Mouse (Mus musculus) intestine, embryonic 14.5 days (tissue): ENCODE measurements at regions not wholly inside any gene's neighbourhood (a gene's known extent, or its start where the extent isn't known, plus 50 kb on each side); places are given as distances from the start of the nearest gene placed in this dataset.

Experiments used
- ATAC-seq: fragments of 200-750 bp; cut with Nextera tagmentation; replicated peaks from 2 replicates; pipeline ENCODE4 v1.8.0; 2017; ENCODE audit warnings: low read depth, moderate number of reproducible peaks, moderate TSS enrichment, moderate library complexity; ENCODE audit not compliant: low FRiP score, low TSS enrichment
- DNase-seq: peaks from one replicate; pipeline ENCODE4 v3.0.0-alpha.2; 2018; ENCODE audit warnings: low spot score
- H3K27ac ChIP-seq: fragments of 300-500 bp; sonication (generic); 2 replicates; pipeline ENCODE4 v1.5.1; 2014; ENCODE audit warnings: low read depth, mild to moderate bottlenecking, control low read depth
- H3K27me3 ChIP-seq: fragments of 300-500 bp; sonication (generic); replicated peaks from 2 replicates; pipeline ENCODE4 v1.6.1; 2014; ENCODE audit warnings: low read length, control low read depth; ENCODE audit not compliant: control insufficient read depth, insufficient read depth
- H3K36me3 ChIP-seq: fragments of 300-500 bp; sonication (generic); 2 replicates; pipeline ENCODE4 v1.6.1; 2014; ENCODE audit warnings: low read length, control low read depth; ENCODE audit not compliant: control insufficient read depth, insufficient read depth
- H3K4me1 ChIP-seq: fragments of 300-500 bp; sonication (generic); replicated peaks from 2 replicates; pipeline ENCODE4 v1.6.1; 2014; ENCODE audit warnings: low read length, control low read depth, mixed read lengths; ENCODE audit not compliant: control insufficient read depth, insufficient read depth
- H3K4me2 ChIP-seq: fragments of 300-500 bp; sonication (generic); 2 replicates; pipeline ENCODE4 v1.6.1; 2014; ENCODE audit warnings: low read length
- H3K4me3 ChIP-seq: fragments of 300-500 bp; sonication (generic); 2 replicates; pipeline ENCODE4 v1.5.1; 2014; ENCODE audit warnings: low read depth, low read length, control low read depth, mixed read lengths
- H3K9ac ChIP-seq: fragments of 300-500 bp; sonication (generic); 2 replicates; pipeline ENCODE4 v1.6.1; 2014; ENCODE audit warnings: mild to moderate bottlenecking, low read length
- H3K9me3 ChIP-seq: fragments of 300-500 bp; sonication (generic); 2 replicates; pipeline ENCODE4 v1.6.1; 2016; ENCODE audit warnings: low read length, control low read depth; ENCODE audit not compliant: control insufficient read depth
- whole genome bisulfite sequencing: fragments of 180-500 bp; shearing (Covaris S2); extraction: QIAGEN DNeasy Blood & Tissue Kit; methylation state at CpG from one replicate; pipeline ENCODE4 v1.1.7; 2014; 5-methylcytosine and 5-hydroxymethylcytosine counted together

DNA sequence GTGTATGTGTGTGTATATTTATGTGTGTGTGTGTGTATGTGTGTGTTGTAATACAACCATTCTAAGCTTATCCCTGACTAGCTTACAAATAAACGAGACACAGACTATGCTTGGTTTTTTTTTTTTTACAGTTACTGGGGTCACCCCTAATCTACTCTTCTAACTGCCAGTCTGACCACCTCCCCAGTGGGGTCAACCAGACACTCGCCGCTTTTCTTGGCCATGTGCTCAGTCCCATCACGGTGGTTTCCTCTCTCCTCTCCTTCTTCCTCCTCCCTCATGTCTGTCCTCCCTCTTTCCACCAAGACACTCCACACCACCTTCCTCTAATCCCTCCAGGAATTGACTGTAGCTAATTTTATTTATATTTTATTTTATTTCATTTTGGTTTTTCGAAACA lies 155.0 kb upstream of the Jmjd1c start:
- Histone ChIP-seq H3K9me3 (no peaks in the 10 kb centered on the region), H3K9ac (no peak overlapping the region), H3K4me2 (no peak overlapping the region), H3K4me1 (no peaks in the 10 kb centered on the region), H3K36me3 (no peaks in the 10 kb centered on the region), H3K4me3 (no peak overlapping the region), H3K27me3 (no peaks in the 10 kb centered on the region), H3K27ac (no peak overlapping the region)
- no peak for DNase-seq
- ATAC-seq = no peak
- WGBS = 76% methylated on average over 5 of the region's 5 CpGs

DNA sequence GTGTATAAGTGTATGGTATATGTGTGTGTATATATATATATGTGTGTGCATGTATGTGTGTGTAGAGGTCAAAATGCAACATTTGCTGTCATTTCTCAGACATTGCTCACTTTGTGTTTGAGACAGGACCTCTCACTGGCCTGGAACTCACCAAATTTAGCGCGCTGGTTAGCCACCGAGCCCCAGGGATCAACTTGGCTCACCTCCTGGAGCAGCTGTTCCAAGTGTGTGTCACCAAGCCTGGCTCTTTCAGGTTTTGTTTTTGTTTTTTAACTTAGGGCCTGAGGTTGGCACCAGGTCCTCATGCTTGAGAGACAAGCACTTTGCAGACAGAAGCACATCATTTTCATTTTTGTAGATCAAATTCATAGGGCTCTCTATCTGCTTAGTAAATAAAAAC lies 154.0 kb upstream of the Jmjd1c start:
- H3K27me3 ChIP-seq = no peaks in the 10 kb centered on the region
- no peaks in the 10 kb centered on the region for H3K36me3 ChIP-seq
- no peaks in the 10 kb centered on the region for H3K4me1 ChIP-seq
- H3K4me3 ChIP-seq = no peak overlapping the region
- no peak for ATAC-seq
- DNase-seq = no peak
- H3K4me2 ChIP-seq = no peak overlapping the region
- H3K9ac ChIP-seq = no peak overlapping the region
- H3K27ac ChIP-seq = no peak overlapping the region
- no peaks in the 10 kb centered on the region for H3K9me3 ChIP-seq
- 94% methylated on average over 3 of the region's 3 CpGs for WGBS

GRCm38 (mm10) chr10:66943875-66944274 lies 152.1 kb upstream of the Jmjd1c start:
- 33% methylated on average over 5 of the region's 5 CpGs for WGBS
- Histone ChIP-seq H3K27me3 (no peaks in the 10 kb centered on the region), H3K4me2 (no peak overlapping the region), H3K27ac (no peak overlapping the region), H3K4me3 (no peak overlapping the region), H3K9me3 (no peaks in the 10 kb centered on the region), H3K4me1 (no peaks in the 10 kb centered on the region), H3K36me3 (no peaks in the 10 kb centered on the region), H3K9ac (no peak overlapping the region)
- DNase-seq = no peak
- no peak for ATAC-seq

- Histone ChIP-seq H3K4me1 (no peaks in the 10 kb centered on the region), H3K4me3 (no peak overlapping the region), H3K4me2 (no peak overlapping the region), H3K27me3 (no peaks in the 10 kb centered on the region), H3K9ac (no peak overlapping the region), H3K27ac (no peak overlapping the region), H3K9me3 (no peaks in the 10 kb centered on the region), H3K36me3 (no peaks in the 10 kb centered on the region)
- ATAC-seq (peak; percentile 62; the same call in 1 of the 2 replicates), DNase-seq (no peak)
- 35% methylated on average over 2 of the region's 2 CpGs for WGBS
These were observed 149.8 kb upstream of the Jmjd1c start for GRCm38 (mm10) chr10:66946161-66946560.

- Histone ChIP-seq H3K9ac (no peak overlapping the region), H3K4me1 (peaks cover 2% of the 10 kb centered on the region), H3K4me3 (no peak overlapping the region), H3K27ac (no peak overlapping the region), H3K9me3 (no peaks in the 10 kb centered on the region), H3K27me3 (no peaks in the 10 kb centered on the region), H3K36me3 (no peaks in the 10 kb centered on the region), H3K4me2 (no peak overlapping the region)
- DNase-seq (no peak), ATAC-seq (no peak)
- WGBS = 88% methylated on average over 2 of the region's 2 CpGs
These were observed 147.6 kb upstream of the Jmjd1c start for GRCm38 (mm10) chr10:66948329-66948728.

DNA sequence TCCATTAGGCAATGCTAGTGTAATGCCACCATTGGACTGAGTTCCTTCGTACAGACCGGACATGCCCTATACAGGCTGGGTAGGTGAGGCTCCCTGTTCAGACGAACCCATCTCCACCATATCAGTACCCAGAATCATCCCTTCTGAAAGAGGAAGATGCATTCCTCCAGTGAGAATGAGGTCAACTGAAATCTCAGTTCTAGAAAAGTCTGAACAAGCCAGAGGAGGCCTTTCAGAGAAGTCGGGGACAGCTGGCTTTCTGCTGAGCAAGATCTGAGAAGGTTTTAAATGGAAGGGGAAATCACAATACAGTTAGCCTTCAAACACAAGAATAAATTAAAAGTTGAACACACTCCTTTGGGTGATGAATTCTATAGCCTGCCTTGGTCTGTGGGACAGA lies 145.5 kb upstream of the Jmjd1c start:
- Histone ChIP-seq H3K9me3 (no peaks in the 10 kb centered on the region), H3K4me3 (no peak overlapping the region), H3K9ac (no peak overlapping the region), H3K36me3 (no peaks in the 10 kb centered on the region), H3K27ac (no peak overlapping the region), H3K4me2 (no peak overlapping the region), H3K27me3 (no peaks in the 10 kb centered on the region), H3K4me1 (peaks cover 2% of the 10 kb centered on the region)
- ATAC-seq = no peak
- 89% methylated on average over 4 of the region's 4 CpGs for WGBS
- DNase-seq = no peak

DNA sequence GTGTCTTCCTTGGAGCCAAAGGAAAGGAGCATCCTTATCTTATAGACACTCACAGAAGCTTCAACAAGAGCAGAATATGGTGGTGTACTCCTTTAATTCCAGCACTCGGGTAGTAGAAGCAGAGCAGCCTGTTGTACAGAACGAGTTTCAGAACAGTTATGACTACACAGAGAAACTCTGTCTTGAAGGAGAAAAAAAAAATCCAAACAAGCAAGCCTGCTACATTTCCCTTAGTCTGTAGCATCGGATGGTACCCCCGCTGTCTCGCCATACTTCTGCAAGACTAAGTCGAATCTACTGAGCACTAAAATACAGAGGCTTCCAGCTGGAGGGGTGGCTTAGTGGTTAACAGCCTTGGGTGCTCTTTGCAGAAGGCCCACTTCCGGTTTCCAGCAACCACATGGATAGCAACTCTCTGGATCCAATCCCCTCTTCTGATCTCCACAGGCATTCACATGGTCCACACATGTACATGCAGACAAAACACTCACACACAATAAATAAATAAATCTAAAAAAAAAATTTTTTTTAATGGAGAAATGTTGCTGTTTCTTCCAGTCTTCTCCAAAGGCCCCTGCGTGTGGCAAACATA lies 144.6 kb upstream of the Jmjd1c start:
- ATAC-seq (no peak), DNase-seq (no peak)
- H3K27ac ChIP-seq = no peak overlapping the region
- H3K27me3 ChIP-seq = no peaks in the 10 kb centered on the region
- no peaks in the 10 kb centered on the region for H3K36me3 ChIP-seq
- H3K9ac ChIP-seq = no peak overlapping the region
- H3K4me1 ChIP-seq = peaks cover 2% of the 10 kb centered on the region
- H3K9me3 ChIP-seq = no peaks in the 10 kb centered on the region
- 81% methylated on average over 8 of the region's 8 CpGs for WGBS
- no peak overlapping the region for H3K4me2 ChIP-seq
- H3K4me3 ChIP-seq = no peak overlapping the region

DNA sequence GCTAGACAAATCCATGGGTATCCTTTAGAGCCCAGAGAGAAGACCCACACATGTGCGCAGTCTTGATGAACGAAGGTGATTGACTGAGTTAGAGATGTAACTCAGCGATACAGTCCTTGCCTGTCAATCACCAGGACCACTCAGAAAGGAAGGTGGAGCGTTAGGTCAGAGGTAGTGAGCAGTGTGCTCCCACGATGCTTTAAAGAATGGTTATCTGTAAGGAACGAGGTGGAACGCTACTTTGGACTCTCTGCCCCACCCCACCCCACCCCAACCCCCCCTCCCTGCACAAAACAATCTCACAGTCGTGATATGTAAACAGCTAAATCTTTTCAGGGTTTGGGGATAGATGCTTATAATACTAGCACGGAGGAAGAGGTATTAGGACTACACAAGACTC lies 144.0 kb upstream of the Jmjd1c start:
- H3K27me3 ChIP-seq = no peaks in the 10 kb centered on the region
- H3K27ac ChIP-seq = no peak overlapping the region
- WGBS = 66% methylated on average over 9 of the region's 9 CpGs
- peaks cover 2% of the 10 kb centered on the region for H3K4me1 ChIP-seq
- no peaks in the 10 kb centered on the region for H3K9me3 ChIP-seq
- ATAC-seq = no peak
- no peaks in the 10 kb centered on the region for H3K36me3 ChIP-seq
- H3K9ac ChIP-seq = no peak overlapping the region
- H3K4me2 ChIP-seq = no peak overlapping the region
- DNase-seq = no peak
- H3K4me3 ChIP-seq = no peak overlapping the region

GRCm38 (mm10) chr10:66953248-66953975 lies 142.5 kb upstream of the Jmjd1c start:
- H3K4me1 ChIP-seq = peaks cover 2% of the 10 kb centered on the region
- H3K27ac ChIP-seq = no peak overlapping the region
- no peaks in the 10 kb centered on the region for H3K9me3 ChIP-seq
- H3K36me3 ChIP-seq = no peaks in the 10 kb centered on the region
- H3K4me2 ChIP-seq = 0 out of 2 replicates have a peak overlapping the region, but pooled peaks have one; percentile 2
- DNase-seq (no peak), ATAC-seq (no peak)
- H3K9ac ChIP-seq = no peak overlapping the region
- H3K4me3 ChIP-seq = no peak overlapping the region
- no peaks in the 10 kb centered on the region for H3K27me3 ChIP-seq
- WGBS = 46% methylated on average over 10 of the region's 10 CpGs
